Mouse (Mus musculus) Patski (cell line): ENCODE results near the gene Gm21060. TPM values are rescaled to one million over a fixed set of nuclear protein-coding genes. Genes with fewer than 3 reads are reported as not detected.
"Not testable (repeated sequence)": the region's sequence is repeated elsewhere in the genome, so short reads cannot be mapped to it uniquely, and the experiment has no call there.

Source experiments
- ATAC-seq: fragments of 100-300 bp; one replicate; pipeline ENCODE4 v1.8.0; 2021
- CTCF ChIA-PET: fragments of 350-600 bp; sonication (Branson Sonifier 250); formaldehyde crosslinking; loops from one replicate; lab custom pipeline; 2022; ENCODE audit warnings: inconsistent platforms; lab: Charles Lee
- POLR2A ChIA-PET: fragments of 350-600 bp; sonication (Branson Sonifier 250); formaldehyde crosslinking; loops from one replicate; lab custom pipeline; 2022; ENCODE audit warnings: antibody characterized with exemption, inconsistent platforms; lab: Charles Lee
- DNase-seq: peaks from one replicate; pipeline ENCODE4 v3.0.0-alpha.2; 2011; ENCODE audit warnings: low read depth, low spot score
- H3K27me3 ChIP-seq: fragments of 371-371 bp; one replicate; pipeline ENCODE4 v1.5.1; 2021
- CTCF ChIP-seq: fragments of 100-300 bp; IDR thresholded peaks from one replicate; pipeline ENCODE4 v1.5.1; 2021
- in situ Hi-C: fragments of 300-500 bp; cut with MboI; formaldehyde crosslinking; loops from 3 replicates; pipeline ENCODE4 v1.11.1; 2018; ENCODE audit warnings: low pct_unique_long_range_greater_than_20kb, mixed read lengths
- polyA plus RNA-seq: library from polyadenylated mRNA; unstranded; gene quantifications from one replicate; pipeline ENCODE4 v1.2.3, GENCODE M21; 2021

Gm21060 gene
- polyA plus RNA-seq, 1 experiment from 2014 or later, result not detected

DNA sequence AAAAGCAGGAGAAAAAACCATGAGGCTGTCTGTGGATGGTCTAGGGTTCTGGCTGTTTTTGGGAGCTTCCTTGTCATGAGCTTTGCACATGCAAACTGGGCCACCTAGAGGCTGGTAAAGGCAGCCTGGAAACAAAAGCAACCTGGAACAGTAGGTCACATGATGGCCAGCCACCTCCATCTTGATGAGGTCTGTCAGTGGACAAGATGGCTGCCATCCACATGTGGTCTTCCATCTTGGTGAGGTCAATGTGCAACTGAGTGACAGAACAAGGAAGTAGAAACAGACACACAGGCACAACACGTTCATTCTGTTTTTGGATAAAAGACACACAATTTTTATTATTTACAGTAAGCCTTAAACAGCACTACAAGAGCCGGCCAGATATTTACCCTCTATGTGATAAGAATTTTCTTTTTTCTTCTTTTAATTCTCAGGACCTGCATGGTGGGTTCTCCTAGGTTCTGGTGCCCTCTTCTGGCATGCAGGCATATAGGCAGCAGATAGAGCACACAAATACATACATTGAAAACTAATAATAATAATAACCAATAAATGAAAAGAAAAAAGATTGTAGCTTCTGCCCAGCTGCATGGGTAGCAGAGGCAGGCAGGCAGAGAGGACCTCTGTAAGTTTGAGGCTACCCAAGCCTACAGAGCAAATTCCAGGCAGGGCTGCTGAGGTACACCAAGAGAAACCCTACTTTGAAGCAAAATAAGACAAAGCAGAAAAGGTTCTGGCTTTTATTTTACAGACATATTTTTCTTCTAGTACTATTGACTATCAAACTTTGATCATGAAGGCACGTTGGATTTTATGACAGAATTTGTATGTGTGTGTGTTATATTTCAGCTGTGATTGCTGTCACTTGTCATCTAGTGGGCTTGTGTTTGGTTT, 31.3 kb downstream of the Gm21060 start:
- TF ChIP-seq CTCF, result peak; percentile 60
- no peak for ATAC-seq
- DNase-seq, result no peak
- POLR2A ChIA-PET, result no interaction called here
- H3K27me3 ChIP-seq, result peaks cover 12% of the 10 kb centered on the region
- in situ Hi-C loops, result no loop called here
- CTCF ChIA-PET, result interaction anchor here (2.2 kb wide), 1 partner anchor 66 kb away, joined by 9 read pairs; no protein-coding TSS in a partner anchor

- in situ Hi-C loops, result no loop called here
- peaks cover 5% of the 10 kb centered on the region for H3K27me3 ChIP-seq
- DNase-seq (no peak), ATAC-seq (no peak)
- ChIA-PET POLR2A (no interaction called here), CTCF (interaction anchor here (2.2 kb wide), 1 partner anchor 65 kb away, joined by 9 read pairs; no protein-coding TSS in a partner anchor)
- no peak for TF ChIP-seq CTCF
Observed at GRCm38 (mm10) chr19:61264933-61265332, 31.9 kb downstream of the Gm21060 start.

- no peak for DNase-seq
- ChIA-PET CTCF (no interaction called here), POLR2A (no interaction called here)
- in situ Hi-C loops, result no loop called here
- no peak for TF ChIP-seq CTCF
- peaks cover 3% of the 10 kb centered on the region for H3K27me3 ChIP-seq
- ATAC-seq, result no peak
Observed at GRCm38 (mm10) chr19:61264227-61264626, 32.6 kb downstream of the Gm21060 start.

DNA sequence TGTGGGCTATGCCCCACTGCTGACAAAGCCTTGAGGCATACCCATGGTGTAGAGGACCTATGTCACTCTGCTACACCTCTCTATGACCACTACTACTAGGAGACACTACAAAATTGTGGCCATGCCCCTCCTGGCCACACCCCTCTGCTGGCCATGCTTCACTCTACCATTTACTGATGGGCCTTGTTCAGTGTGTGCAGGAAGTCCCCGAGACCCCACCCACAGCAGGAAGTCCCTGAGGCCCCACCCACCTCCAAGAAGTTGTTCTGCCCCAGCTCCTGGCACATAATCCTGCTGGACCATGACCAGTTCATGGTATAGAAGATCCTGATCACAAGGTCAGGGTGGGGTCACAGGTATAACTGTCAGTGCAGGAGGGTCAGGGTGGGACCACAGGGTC, 35.6 kb downstream of the Gm21060 start:
- no peak for TF ChIP-seq CTCF
- DNase-seq (no peak), ATAC-seq (peak; percentile 28)
- POLR2A ChIA-PET, result no interaction called here
- CTCF ChIA-PET, result no interaction called here
- in situ Hi-C loops, result no loop called here
- H3K27me3 ChIP-seq, result no peaks in the 10 kb centered on the region

DNA sequence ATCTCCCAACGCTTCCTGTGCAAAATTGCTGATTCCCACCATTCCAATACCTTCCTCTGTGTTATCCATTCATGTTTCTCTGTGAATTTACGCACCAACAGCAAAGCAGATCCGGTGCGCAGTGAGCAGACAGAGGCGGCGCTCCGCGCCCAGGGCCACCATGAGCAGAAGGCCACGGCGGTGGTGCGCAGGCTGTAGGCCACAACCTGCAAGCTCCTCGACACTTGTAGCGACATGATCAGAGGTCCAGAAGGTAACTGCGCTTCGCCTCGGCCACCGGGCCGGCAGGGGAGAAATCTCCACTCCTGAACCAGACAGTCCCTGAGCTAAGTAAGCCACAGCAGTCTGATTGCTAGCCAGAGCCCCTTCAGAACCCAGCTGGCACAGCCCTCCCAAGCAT, 39.1 kb downstream of the Gm21060 start:
- in situ Hi-C loops, result no loop called here
- DNase-seq (no peak), ATAC-seq (no peak)
- ChIA-PET POLR2A (interaction anchor here (1.0 kb wide), 1 partner anchor 11 kb away, joined by 4 read pairs; no protein-coding TSS in a partner anchor), CTCF (no interaction called here)
- no peak for TF ChIP-seq CTCF
- H3K27me3 ChIP-seq, result no peaks in the 10 kb centered on the region

DNA sequence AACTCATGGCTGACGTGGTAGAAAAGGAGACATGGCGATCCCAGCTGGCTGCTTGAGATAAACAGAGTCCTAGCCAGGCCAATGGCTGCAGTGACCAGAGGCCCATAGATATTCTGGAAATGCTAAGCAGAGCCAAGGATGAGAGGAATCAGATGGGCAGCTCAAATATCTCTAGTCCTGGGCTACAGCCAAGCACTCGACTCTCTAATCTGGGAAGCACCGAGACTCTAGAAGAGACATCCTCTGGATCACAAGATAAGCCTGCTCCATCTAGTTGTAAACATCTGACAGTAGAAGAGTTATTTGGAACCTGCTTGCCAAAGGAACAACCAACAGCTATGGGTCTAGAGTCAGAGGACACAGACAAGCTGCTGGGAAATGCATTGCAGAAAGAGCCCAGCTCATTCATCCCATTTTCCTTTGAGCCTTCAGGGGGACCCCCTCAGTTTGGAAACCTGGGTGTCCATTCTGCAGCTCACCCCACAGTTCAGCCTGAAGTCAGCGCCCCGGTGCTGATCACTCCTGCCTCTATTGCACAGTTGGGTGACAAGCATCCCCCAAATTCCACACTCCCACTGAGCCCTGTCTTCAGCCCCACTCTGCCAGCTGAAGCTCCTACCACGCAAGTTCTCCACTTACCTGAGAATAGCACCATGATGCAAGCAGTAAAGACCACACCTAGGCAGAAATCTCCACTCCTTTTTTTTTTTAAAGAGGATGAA, 40.5 kb downstream of the Gm21060 start:
- ATAC-seq (no peak), DNase-seq (no peak)
- TF ChIP-seq CTCF, result no peak
- CTCF ChIA-PET, result interaction anchor here (0.9 to 2.0 kb wide), 6 partner anchors 9 to 20 kb away, joined by 3 to 6 read pairs (median 4); no protein-coding TSS in a partner anchor
- in situ Hi-C loops, result no loop called here
- POLR2A ChIA-PET, result interaction anchor here (0.8 kb wide), 1 partner anchor 12 kb away, joined by 3 read pairs; no protein-coding TSS in a partner anchor
- no peaks in the 10 kb centered on the region for H3K27me3 ChIP-seq

- ATAC-seq, in situ Hi-C loops, H3K27me3 ChIP-seq, DNase-seq: not testable (repeated sequence)
- CTCF ChIA-PET, result interaction anchor here (0.9 to 1.8 kb wide), 4 partner anchors 9 to 27 kb away, joined by 3 to 7 read pairs (median 4); no protein-coding TSS in a partner anchor
- POLR2A ChIA-PET, result interaction anchor here (1.7 kb wide), 1 partner anchor 13 kb away, joined by 7 read pairs; no protein-coding TSS in a partner anchor
Observed at GRCm38 (mm10) chr19:61247334-61247733, 49.5 kb downstream of the Gm21060 start.

Other genes with a start within 250 kb of the Gm21060 start
- 14.6 TPM for gene Zfp950, start 156.2 kb downstream of the Gm21060 start, polyA plus RNA-seq
- 0.32 TPM for gene Gm7102, start 120.8 kb downstream of the Gm21060 start, polyA plus RNA-seq
- gene Gm6020, start 113.2 kb downstream of the Gm21060 start, polyA plus RNA-seq, result not detected
- 21.5 TPM for gene Csf2ra, start 68.6 kb downstream of the Gm21060 start, polyA plus RNA-seq